Mouse (Mus musculus) limb, embryonic 12.5 days (tissue): Measurements from ENCODE around the gene Epgn. TPM values are rescaled to one million over a fixed set of nuclear protein-coding genes. Genes with fewer than 3 reads are reported as not detected.

Experiments
- polyA plus RNA-seq: library from polyadenylated mRNA; unstranded; fragments of >200 nt; fragmentation: Nextera tagmentation; extraction: Ambion mirVana; gene quantifications from 2 replicates; pipeline ENCODE4 v1.2.1, GENCODE M21; 2016

Epgn gene
- polyA plus RNA-seq, 1 experiment from 2014 or later: 0.15 TPM

Other genes with a start within 250 kb of the Epgn start
- 0.06 TPM in 1 of 2 replicates, not detected in the other for gene Cxcl3, start 241.4 kb upstream of the Epgn start, polyA plus RNA-seq
- gene Cxcl15, start 232.9 kb upstream of the Epgn start, polyA plus RNA-seq: not detected in 2 replicates
- 0.31 and 0.49 TPM in 2 replicates for gene Cxcl1, start 136.2 kb upstream of the Epgn start, polyA plus RNA-seq
- gene Cxcl2, start 123.6 kb upstream of the Epgn start, polyA plus RNA-seq: 0.22 TPM in 1 of 2 replicates, not detected in the other
- gene Mthfd2l, start 96.3 kb upstream of the Epgn start, polyA plus RNA-seq: 72.9 and 78.5 TPM in 2 replicates
- gene Ereg, start 47.2 kb downstream of the Epgn start, polyA plus RNA-seq: not detected in 2 replicates
- 0.16 TPM in 1 of 2 replicates, not detected in the other for gene Areg, start 112.1 kb downstream of the Epgn start, polyA plus RNA-seq